Mouse (Mus musculus): ENCODE results near the gene Ncoa6. TPM values are rescaled to one million over a fixed set of nuclear protein-coding genes. Genes with fewer than 3 reads are reported as not detected.
A peak's percentile ranks its signal among the peaks of the same experiment; 100 is the strongest.

Gene Ncoa6
- polyA plus RNA-seq, 1 experiment from 2014 or later, result 29.9 TPM

DNA sequence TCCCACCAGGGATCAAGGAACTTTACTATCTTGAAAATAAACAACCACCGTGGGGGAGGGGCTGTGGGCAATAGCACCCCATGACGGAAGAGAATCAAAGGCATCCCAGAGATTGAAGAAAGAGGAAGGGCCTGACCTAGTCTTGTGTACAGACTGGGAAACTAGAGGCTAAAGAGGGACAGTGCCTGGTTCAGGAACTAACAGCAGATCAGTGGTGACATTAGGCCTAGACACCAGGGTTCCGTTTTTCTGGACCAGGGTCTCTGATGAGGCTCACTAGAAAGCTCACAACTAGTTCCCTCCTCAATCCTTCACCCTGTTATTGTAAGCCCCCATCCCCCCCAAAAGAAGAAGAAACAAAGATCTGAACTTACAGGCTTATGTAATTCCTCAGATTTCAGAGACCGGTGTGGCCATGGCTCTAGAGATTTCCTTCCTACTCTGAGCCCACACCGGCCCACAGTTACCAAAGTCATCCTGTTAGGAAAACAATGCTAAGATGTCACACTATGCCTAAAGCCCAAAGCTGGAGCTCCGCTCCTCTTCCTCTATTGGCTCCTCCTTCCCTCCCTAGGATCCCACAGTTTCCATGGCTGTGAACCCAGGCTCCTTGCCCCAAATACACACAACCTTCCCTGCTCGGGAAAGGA, 105.9 kb downstream of the Ncoa6 start:
- no peak overlapping the region for H3K4me3 ChIP-seq (ENCODE audit: low read depth, low read length)
- WGBS, result 83% methylated on average over 7 of the region's 7 CpGs
- H3K9me3 ChIP-seq (replicated peaks; ENCODE audit: control insufficient read depth, low read length), result no peaks in the 10 kb centered on the region
- H3K9ac ChIP-seq (ENCODE audit: low read length), result no peak overlapping the region
- DNase-seq (ENCODE audit: low spot score) (no peak), ATAC-seq (no peak)
- no peaks in the 10 kb centered on the region for H3K36me3 ChIP-seq (ENCODE audit: control insufficient read depth, insufficient read depth, low read length)
- H3K4me1 ChIP-seq (ENCODE audit: control insufficient read depth, insufficient read depth, low read length), result no peaks in the 10 kb centered on the region
- no peaks in the 10 kb centered on the region for H3K27me3 ChIP-seq (replicated peaks; ENCODE audit: control insufficient read depth, insufficient read depth, low read length)
- H3K4me2 ChIP-seq (ENCODE audit: low read length), result no peak overlapping the region
- no peak overlapping the region for H3K27ac ChIP-seq (ENCODE audit: low read depth, low read length)

GRCm38 (mm10) chr2:155357686-155358399, 115.9 kb downstream of the Ncoa6 start:
- H3K4me2 ChIP-seq (ENCODE audit: low read length), result peak overlapping the region; percentile 78
- H3K9me3 ChIP-seq (replicated peaks; ENCODE audit: control insufficient read depth, low read length), result no peaks in the 10 kb centered on the region
- H3K4me3 ChIP-seq (ENCODE audit: low read depth, low read length), result peak overlapping the region; percentile 89
- H3K27me3 ChIP-seq (replicated peaks; ENCODE audit: control insufficient read depth, insufficient read depth, low read length), result no peaks in the 10 kb centered on the region
- peak; percentile 43 for ATAC-seq
- peak overlapping the region; percentile 62 for H3K9ac ChIP-seq (ENCODE audit: low read length)
- H3K36me3 ChIP-seq (ENCODE audit: control insufficient read depth, insufficient read depth, low read length), result no peaks in the 10 kb centered on the region
- no peak for DNase-seq (ENCODE audit: low spot score)
- H3K27ac ChIP-seq (ENCODE audit: low read depth, low read length), result peak overlapping the region; percentile 55
- 33% methylated on average over 14 of the region's 14 CpGs for WGBS
- H3K4me1 ChIP-seq (ENCODE audit: control insufficient read depth, insufficient read depth, low read length), result peaks cover 7% of the 10 kb centered on the region; the same call in 1 of the 2 replicates

- Histone ChIP-seq H3K36me3 (ENCODE audit: control insufficient read depth, insufficient read depth, low read length) (no peaks in the 10 kb centered on the region), H3K9ac (ENCODE audit: low read length) (peak within 1 kb of the TSS; percentile 87), H3K27me3 (replicated peaks; ENCODE audit: control insufficient read depth, insufficient read depth, low read length) (no peaks in the 10 kb centered on the region), H3K27ac (ENCODE audit: low read depth, low read length) (peak within 1 kb of the TSS; percentile 72), H3K4me1 (ENCODE audit: control insufficient read depth, insufficient read depth, low read length) (peaks cover 7% of the 10 kb centered on the region; the same call in 1 of the 2 replicates), H3K9me3 (replicated peaks; ENCODE audit: control insufficient read depth, low read length) (no peaks in the 10 kb centered on the region), H3K4me3 (ENCODE audit: low read depth, low read length) (peak within 1 kb of the TSS; percentile 89), H3K4me2 (ENCODE audit: low read length) (peak within 1 kb of the TSS; percentile 78)
- DNase-seq (ENCODE audit: low spot score), result peak; percentile 98
- peak; percentile 100 for ATAC-seq
- under 1% methylated on average over 38 of the region's 38 CpGs for WGBS
Measured at GRCm38 (mm10) chr2:155356971-155357591, 116.6 kb downstream of the Ncoa6 start, which contains the start of gene Pigu. TSS of gene Pigu (minus strand) at chr2:155357430.

- Histone ChIP-seq H3K27ac (ENCODE audit: low read depth, low read length) (no peak overlapping the region), H3K4me3 (ENCODE audit: low read depth, low read length) (no peak overlapping the region), H3K9me3 (replicated peaks; ENCODE audit: control insufficient read depth, low read length) (no peaks in the 10 kb centered on the region), H3K27me3 (replicated peaks; ENCODE audit: control insufficient read depth, insufficient read depth, low read length) (no peaks in the 10 kb centered on the region), H3K36me3 (ENCODE audit: control insufficient read depth, insufficient read depth, low read length) (no peaks in the 10 kb centered on the region), H3K9ac (ENCODE audit: low read length) (no peak overlapping the region), H3K4me1 (ENCODE audit: control insufficient read depth, insufficient read depth, low read length) (peaks cover 7% of the 10 kb centered on the region; the same call in 1 of the 2 replicates), H3K4me2 (ENCODE audit: low read length) (no peak overlapping the region)
- DNase-seq (ENCODE audit: low spot score) (no peak), ATAC-seq (no peak)
- WGBS, result 91% methylated on average over 3 of the region's 3 CpGs
Measured at GRCm38 (mm10) chr2:155354402-155354801, 119.3 kb downstream of the Ncoa6 start.

DNA sequence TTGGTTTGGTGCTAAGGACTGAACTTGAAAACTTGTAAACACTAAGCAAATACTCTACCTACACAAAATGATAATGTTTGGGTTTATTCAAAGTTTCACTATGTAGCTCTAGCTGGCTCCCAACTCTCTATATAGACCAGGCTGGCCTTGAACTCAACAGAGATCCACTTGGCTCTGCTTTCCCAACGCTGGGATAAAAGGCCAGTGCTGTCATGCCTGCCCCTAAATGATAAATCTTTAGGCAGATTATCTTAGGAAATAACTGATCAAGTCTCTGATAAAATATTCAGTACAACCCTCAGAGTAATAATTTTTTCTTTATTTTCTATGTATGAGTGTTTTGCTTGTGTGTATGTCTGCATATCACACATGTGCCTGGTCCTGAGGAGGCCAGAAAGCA, 127.0 kb downstream of the Ncoa6 start:
- Histone ChIP-seq H3K4me3 (ENCODE audit: low read depth, low read length) (no peak overlapping the region), H3K27ac (ENCODE audit: low read depth, low read length) (no peak overlapping the region), H3K4me2 (ENCODE audit: low read length) (no peak overlapping the region), H3K4me1 (ENCODE audit: control insufficient read depth, insufficient read depth, low read length) (no peaks in the 10 kb centered on the region), H3K27me3 (replicated peaks; ENCODE audit: control insufficient read depth, insufficient read depth, low read length) (no peaks in the 10 kb centered on the region), H3K9me3 (replicated peaks; ENCODE audit: control insufficient read depth, low read length) (no peaks in the 10 kb centered on the region), H3K36me3 (ENCODE audit: control insufficient read depth, insufficient read depth, low read length) (peaks cover 13% of the 10 kb centered on the region; the same call in 1 of the 2 replicates), H3K9ac (ENCODE audit: low read length) (no peak overlapping the region)
- WGBS, result 78% methylated on average over 1 of the region's 1 CpGs
- ATAC-seq (no peak), DNase-seq (ENCODE audit: low spot score) (no peak)

MicroRNA genes within 50 kb of the gene (microRNA counts, 519-probe panel; counts per million panel counts)
- microRNA mmu-miR-695, result not detected

Small RNAs within 50 kb of the gene (microRNA-seq; reads per million reads assigned to microRNA genes)
- gene Mir695, result not detected

Other genes starting within 250 kb of the Ncoa6 start
- 808 and 966 TPM in 2 replicates for gene Dynlrb1, start 237.4 kb downstream of the Ncoa6 start, polyA plus RNA-seq (2014; fragmentation: Nextera tagmentation; extraction: Ambion mirVana)
- gene Map1lc3a, start 197.6 kb downstream of the Ncoa6 start, polyA plus RNA-seq (2014; fragmentation: Nextera tagmentation; extraction: Ambion mirVana), result 338 TPM in 2 replicates
- 63.6 and 70.8 TPM in 2 replicates for gene Pigu, start 116.5 kb downstream of the Ncoa6 start, polyA plus RNA-seq (2014; fragmentation: Nextera tagmentation; extraction: Ambion mirVana)
- gene Trp53inp2, start 92.8 kb downstream of the Ncoa6 start, polyA plus RNA-seq (2014; fragmentation: Nextera tagmentation; extraction: Ambion mirVana), result 57.7 and 72.6 TPM in 2 replicates
- 17.5 TPM in 2 replicates for gene Acss2, start 44.1 kb upstream of the Ncoa6 start, polyA plus RNA-seq (2014; fragmentation: Nextera tagmentation; extraction: Ambion mirVana)
- gene Ggt7, start 44.3 kb upstream of the Ncoa6 start, polyA plus RNA-seq (2014; fragmentation: Nextera tagmentation; extraction: Ambion mirVana), result 18.8 and 25.6 TPM in 2 replicates
- gene Gss, start 118.9 kb upstream of the Ncoa6 start, polyA plus RNA-seq (2014; fragmentation: Nextera tagmentation; extraction: Ambion mirVana), result 14.6 and 17.0 TPM in 2 replicates
- gene Myh7b, start 137.3 kb upstream of the Ncoa6 start, polyA plus RNA-seq (2014; fragmentation: Nextera tagmentation; extraction: Ambion mirVana), result 0.08 and 0.35 TPM in 2 replicates
- 153 and 181 TPM in 2 replicates for gene Trpc4ap, start 218.5 kb upstream of the Ncoa6 start, polyA plus RNA-seq (2014; fragmentation: Nextera tagmentation; extraction: Ambion mirVana)